Mouse (Mus musculus): ENCODE results near the gene Hils1. TPM values are rescaled to one million over a fixed set of nuclear protein-coding genes. Genes with fewer than 3 reads are reported as not detected.
A peak's percentile ranks its signal among the peaks of the same experiment; 100 is the strongest.

The Hils1 gene
- total RNA-seq, 2 experiments from 2014 or later = not detected

DNA sequence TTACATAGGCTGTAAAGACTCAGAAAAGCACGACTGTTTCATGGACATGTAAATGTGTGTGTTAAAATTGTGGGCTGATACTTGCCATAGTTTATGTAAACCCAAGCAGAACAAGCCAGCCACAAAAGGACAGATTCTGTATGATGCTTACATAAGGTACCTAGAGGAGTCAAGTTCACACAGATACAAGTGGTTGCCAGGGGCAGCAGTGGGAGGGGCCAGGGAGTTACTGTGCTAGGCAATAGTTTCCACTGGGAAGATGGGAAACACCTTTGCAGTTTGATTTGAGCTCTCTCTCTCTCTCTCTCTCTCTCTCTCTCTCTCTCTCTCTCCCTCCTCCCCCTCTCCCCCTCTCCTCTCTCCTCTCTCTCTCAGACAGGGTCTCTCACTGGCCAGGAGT is 17.7 kb downstream of the Hils1 start:
- DNase-seq (ENCODE audit: low spot score in 2 of 2) = no peak
- intact Hi-C loops (cut with DNase I) = no loop called here

DNA sequence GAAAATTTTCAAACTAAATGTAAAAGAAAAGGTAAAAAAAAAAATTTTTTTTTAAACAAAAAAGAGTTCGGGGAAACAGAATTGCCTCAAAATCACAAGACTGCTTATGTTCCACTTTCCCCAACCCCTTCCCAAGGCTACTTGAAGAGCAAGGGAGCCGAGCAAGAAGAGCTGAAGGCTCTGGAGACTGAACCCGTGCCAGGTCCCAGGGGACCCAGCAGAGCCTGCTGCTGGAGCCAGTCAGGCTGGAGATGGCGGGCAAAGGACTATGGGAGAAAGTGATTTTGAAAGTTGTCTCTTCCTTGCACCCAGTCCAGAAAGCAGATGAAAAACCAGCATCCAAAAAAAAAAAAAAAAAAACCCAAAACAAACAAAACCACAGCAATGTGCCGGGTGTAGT is 18.4 kb downstream of the Hils1 start:
- intact Hi-C loops (cut with DNase I) = no loop called here
- no peak for DNase-seq (ENCODE audit: low spot score in 2 of 2)

DNA sequence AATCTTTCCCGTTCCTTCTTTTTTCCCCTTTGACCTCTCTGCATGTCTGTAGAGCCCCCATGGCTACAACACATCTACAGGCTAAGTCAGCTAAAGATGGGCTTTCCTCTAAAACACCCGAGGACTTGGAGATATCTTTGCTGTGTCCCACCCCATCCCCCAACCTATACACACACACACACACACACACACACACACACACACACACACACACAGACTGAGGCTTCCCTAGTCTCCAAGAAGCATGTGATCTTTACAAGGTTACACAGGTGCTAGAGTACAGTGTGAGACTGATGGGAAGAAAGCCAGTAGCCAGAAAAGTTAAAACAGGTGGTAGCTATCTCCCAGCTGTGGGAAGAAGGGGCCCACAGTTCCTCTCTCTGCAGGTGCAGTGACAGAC is 19.0 kb downstream of the Hils1 start:
- no peak for DNase-seq (ENCODE audit: low spot score in 2 of 2)
- intact Hi-C loops (cut with DNase I) = no loop called here

DNA sequence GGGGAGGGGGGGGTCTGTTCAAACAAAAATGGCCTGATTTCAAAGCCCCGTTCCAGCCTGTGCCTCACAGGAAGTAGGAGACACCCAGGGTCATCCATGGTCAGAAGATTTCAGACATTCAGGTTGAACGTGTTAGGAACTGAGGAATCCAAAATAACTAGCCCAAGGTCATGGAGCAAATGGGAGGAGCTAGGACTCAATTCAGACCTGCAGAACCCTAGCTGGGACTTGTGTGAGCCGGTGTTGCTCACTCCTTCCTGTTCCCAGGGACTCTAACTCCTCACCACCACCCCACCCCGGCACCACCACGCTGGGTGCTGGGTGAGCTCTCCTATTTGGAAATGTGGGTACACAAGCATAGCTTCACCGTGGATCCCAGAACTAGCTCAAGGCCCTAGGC is 19.9 kb downstream of the Hils1 start:
- intact Hi-C loops (cut with DNase I) = no loop called here
- no peak for DNase-seq (ENCODE audit: low spot score in 2 of 2)

DNA sequence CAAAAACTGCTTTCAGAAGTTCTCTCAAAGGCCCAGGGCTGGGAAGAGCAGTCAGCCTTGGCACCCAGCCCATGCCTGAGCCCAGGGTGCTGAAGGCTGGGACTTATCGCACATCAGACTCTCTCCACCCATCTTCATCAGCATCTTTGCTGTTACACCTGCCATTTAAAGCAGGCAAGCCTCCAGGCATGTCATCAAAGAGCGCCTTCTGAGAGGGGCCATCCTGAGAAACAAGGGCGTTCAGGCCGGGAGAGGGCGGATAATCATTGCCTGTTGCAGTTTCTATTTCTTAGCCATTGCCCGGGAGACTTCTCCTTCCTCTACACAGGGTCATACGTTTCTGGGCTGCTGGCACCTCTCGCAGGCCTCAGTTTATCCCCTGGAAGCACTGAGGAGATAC is 20.5 kb downstream of the Hils1 start:
- intact Hi-C loops (cut with DNase I) = no loop called here
- DNase-seq (ENCODE audit: low spot score in 2 of 2) = no peak

DNA sequence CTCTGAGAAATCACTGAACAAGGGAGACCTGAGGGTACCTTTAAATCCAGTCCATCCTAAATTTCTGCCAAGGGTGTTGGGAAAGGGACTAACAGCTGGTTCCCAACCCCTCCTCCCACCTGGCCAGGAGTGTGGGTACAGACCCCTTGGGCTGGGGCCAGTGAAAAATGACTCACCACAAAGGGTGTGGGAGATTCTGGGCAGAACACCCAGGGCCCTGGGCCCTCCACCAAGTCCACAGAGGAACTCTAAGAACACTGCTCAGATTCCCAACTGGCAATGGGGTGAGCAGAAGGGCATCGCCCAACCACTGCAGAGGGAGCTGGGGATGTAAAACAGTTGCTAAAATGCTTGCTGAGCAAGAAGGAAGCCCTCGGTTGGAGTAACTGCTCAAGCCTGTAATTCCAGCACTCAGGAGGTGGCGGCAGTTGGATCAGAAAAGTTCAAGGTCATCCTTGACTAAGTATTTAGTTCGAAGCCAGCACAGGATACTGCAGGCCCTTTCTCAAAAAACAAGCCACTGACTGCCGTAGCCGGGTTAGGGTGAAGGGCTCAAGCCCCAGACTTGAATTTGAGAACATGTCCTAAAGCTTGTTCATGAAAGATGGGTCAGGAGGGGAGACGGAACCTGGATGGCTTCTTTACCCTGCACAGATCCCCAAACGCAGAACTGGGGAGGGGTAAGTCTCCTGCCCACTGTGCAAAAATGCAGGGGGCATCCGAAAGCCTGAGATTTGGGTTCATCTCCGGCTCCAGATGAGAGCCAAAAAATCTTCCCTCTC is 21.6 kb downstream of the Hils1 start:
- DNase-seq (ENCODE audit: low spot score in 2 of 2) = peak; percentile 46 to 67
- intact Hi-C loops (cut with DNase I) = no loop called here

DNA sequence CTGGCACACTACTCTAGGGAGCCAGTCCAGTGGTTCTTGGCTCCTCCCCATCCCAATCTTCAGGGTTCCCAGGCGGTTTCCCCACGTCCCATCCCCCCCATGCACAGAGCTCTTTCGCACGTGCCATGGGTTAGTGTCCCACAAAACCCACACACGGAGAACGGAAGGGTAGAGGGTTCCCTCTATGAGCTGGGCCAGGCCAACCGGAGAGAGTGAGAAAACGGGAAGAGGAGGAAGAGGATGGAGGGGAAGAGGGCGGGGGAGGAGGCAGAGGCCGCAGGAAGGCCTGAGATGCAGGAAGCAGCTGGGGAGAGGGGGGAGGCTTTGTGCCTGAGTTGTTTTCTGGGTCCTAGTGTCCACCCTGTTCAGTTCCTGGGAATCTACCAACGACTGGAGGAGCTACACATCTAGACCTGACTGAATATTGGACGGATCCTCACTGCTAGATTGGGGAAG is 22.2 kb downstream of the Hils1 start:
- peak; percentile 85 to 92 for DNase-seq (ENCODE audit: low spot score in 2 of 2)
- intact Hi-C loops (cut with DNase I) = no loop called here

DNA sequence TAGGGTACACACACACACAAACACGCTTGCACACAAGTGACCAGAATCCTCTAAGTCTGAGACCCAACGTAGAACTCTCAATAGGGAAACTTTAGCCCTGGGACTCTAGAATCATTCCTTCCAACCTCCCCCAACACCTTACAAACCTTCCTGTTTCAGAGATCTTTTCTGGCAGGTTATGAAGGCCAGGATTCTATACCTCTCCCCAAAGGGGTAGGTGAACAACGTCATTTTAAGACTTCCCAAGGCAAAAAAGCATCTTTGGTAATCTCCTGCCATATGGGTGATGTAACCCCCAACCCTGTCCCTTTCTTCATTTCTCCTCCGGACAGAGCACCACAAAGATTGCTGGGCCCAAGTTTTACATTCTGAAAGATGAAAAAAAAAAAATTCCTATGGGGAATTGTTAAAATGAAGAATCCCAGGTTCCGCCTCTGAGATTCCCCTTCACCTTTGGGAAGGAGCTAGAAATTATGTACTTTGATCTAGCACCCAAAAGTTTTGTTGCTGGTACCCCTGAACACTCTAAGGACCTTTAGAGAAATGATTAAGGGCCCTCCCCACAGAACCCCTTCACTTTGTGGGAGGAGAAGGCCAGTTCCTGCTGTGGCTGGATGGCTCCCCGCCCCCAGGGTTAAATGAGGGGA is 22.8 kb downstream of the Hils1 start:
- intact Hi-C loops (cut with DNase I) = no loop called here
- DNase-seq (ENCODE audit: low spot score in 2 of 2) = no peak

DNA sequence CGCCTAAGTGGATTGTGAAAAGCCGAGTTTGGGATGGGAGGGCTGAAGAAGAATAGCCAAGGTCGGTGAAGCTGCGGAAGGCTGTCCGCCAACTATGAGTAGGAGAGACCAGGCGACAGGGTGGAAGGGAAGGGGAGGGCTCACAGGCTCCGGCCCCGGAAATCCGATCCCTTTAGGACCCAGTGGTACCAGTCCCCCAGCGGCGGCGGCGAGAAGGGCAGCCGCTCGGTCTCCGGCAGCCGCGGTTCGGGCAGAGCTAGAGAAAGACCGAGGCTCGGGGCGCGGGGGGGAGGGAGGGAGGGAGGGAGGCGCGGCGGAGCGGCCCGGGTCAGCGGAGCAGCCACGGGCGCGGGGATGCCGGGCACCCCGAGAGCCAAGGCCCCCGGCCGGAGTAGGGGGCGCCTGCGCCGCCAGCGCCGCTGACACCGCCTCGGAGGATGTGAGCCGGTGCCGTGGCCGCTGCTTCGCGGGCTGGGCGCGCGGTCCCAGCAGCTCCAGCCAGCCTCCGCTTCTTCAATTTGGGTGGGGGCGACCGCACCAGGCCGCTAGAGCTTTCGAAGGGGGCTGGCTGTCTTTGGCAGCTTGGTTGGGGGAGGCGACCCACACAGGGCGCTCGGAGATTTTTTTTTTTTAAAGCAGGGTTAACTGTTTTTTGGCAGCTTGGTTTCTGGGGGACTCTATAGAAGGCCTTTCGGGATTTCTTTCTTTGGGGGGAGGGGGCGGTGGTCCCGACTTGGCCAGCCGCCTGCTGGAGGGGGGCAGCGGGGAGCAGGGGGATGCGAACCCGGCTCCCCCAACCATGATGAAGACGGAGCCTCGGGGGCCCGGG is 23.6 kb downstream of the Hils1 start, which contains the start of gene Ppp1r9b:
Ppp1r9b (plus strand) TSS at position 287 of the 829 bp plus-strand sequence.
- peak; percentile 92 to 93 for DNase-seq (ENCODE audit: low spot score in 2 of 2)
- intact Hi-C loops (cut with DNase I) = no loop called here

DNA sequence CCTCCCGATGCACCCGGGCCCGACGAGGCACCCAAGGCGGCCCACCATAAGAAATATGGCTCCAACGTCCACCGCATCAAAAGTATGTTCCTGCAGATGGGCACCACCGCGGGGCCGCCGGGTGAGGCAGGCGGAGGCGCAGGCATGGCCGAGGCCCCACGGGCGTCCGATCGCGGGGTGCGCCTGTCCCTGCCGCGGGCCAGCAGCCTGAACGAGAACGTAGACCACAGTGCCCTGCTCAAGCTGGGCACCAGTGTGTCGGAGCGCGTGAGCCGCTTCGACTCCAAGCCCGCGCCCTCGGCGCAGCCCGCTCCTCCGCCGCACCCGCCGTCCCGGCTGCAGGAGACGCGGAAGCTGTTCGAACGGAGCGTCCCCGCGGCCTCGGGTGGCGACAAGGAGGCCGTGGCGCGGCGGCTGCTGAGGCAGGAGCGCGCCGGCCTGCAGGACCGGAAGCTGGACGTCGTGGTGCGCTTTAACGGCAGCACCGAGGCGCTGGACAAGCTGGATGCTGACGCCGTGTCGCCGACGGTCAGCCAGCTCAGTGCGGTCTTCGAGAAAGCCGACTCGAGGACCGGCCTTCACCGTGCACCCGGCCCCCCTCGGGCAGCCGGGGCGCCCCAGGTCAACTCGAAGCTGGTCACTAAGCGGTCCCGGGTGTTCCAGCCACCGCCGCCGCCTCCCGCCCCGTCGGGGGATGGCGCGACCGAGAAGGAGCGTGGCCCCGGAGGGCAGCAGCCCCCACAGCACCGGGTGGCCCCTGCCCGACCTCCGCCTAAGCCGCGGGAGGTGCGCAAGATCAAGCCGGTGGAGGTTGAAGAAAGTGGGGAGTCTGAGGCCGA is 24.5 kb downstream of the Hils1 start:
- intact Hi-C loops (cut with DNase I) = no loop called here
- DNase-seq (ENCODE audit: low spot score in 2 of 2) = peak in 1 of 2 experiments; percentile 49

DNA sequence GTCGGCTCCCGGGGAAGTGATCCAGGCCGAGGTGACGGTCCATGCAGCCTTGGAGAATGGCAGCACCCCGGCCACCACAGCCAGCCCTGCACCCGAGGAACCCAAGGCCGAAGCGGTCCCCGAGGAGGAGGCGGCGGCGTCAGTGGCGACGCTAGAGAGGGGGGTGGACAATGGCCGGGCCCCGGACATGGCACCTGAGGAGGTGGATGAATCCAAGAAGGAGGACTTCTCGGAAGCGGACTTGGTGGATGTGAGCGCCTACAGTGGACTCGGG is 25.0 kb downstream of the Hils1 start:
- no peak for DNase-seq (ENCODE audit: low spot score in 2 of 2)
- intact Hi-C loops (cut with DNase I) = no loop called here

DNA sequence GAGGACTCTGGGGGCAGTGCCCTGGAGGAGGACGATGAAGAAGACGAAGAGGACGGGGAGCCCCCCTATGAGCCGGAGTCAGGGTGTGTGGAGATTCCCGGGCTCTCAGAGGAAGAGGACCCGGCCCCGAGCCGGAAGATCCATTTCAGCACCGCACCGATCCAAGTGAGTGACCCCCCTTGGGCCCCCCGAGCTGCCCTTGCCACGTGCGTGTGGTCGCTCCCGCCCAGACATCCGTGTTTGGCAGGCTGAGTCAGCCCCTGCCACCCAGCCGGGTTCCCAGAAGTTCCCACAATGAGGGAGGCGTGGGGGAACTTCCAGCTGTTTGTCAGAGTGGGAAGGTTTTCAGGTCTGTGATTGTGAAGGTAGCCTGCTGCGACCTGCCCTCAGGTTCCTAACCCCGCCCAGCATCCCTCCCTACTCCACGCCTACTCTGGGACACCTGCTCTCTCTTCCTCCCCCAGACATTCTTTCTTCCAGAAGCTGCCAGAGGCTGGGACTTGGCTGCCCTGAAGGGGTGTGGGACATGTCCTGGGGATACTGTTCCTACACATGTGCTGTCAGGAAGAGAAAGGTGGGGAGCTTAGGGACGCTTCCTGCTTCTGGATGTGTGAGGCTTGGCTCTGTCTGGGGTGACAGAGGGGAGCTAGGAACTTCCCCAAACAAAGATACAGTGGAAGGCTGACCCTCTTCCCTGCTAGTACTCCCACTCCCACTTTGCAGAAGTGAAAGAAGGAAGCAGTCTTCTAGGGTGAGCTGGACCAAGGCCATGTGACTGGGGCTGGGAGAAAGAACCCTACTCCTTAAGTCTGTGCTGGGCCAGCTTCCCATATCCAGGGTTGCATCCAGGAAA is 25.6 kb downstream of the Hils1 start:
- DNase-seq (ENCODE audit: low spot score in 2 of 2) = peak in 1 of 2 experiments; percentile 43
- intact Hi-C loops (cut with DNase I) = no loop called here

DNA sequence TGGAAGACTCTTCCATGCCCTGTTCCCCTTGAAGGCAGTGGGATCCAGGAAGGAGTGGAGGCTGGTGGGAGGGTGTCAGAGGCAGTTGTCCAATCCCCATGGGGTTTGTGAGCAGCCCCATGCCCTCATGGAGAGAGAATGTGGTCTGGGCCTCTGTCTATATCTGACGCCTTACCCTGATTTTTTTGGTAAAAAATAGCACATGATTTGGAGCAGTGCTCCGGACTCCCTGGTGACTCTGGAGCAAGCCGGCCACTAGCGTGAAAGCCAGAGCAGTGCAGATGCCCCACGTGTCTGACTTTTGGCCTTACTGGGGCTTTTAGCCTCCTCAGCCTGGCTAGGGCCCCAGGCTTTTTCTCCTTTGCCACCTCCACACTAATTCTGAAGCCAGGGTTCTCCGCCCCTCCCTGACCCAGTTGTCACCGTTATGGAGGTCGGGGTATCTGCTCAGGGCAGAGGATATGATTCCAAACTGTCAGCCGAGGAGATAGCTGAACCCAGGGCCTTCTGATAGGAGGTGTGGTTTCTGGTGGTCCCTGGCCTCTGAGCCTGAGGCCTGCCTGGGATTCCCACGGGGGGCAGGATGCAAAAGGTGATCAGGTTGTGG is 26.9 kb downstream of the Hils1 start:
- intact Hi-C loops (cut with DNase I) = no loop called here
- DNase-seq (ENCODE audit: low spot score in 2 of 2) = no peak

DNA sequence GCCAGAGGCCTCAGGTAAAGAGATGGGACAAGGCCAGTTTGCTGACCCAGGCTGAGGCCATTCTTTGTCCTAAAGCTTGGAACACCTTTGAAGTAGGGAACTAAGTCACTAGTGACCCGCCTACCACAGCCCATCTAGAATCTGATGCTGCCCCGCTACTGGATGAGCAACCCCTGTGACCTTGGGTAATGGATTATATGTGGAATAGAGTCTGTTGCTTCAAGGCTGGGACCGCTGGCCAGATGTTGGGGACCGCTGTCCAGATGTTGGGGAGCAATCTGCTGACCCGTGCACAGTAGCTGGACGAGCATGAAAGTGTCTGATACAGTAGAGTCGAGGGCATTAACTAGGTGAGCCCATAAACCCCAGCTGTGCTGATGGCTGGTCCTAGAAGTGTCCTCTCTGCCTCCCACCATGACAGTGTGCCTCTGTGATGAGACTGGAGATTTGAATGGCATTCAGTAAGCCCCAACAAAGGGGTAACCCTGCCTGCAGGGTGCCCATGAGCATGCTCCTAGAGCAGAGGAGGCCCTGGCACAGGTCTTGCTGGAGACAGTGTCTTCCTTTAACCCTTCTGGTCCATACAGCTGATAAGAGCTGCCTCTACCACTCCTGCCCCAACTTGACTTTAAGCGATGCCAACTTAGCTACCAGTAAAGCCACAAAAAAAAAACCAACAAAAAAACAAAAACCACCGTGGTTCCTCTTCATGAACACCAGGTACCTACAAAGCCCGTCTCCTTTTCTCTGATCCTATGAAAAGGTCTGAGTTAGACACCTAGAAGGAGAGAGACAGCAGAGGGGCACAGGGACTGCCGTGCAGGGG is 27.8 kb downstream of the Hils1 start:
- no peak for DNase-seq (ENCODE audit: low spot score in 2 of 2)
- intact Hi-C loops (cut with DNase I) = no loop called here

DNA sequence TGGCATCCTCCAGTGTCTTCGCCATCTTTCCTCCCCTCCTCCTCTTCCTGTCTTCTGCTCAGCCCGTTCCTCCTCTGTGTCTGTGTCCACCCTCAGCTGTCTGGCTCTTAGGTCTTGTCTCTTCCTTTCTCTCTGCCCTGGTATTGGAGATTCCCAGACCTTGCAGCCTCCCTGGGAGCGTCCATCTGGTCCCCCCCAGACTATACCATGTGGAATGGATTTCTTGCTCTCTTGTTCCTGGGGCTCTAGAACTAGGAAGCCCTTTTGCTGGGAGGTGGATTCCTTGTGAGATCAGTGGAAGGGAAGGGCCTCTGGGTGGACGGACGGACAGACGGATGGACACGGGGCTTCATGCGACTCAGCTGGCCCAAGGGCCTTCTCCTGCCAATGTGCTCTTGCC is 28.7 kb downstream of the Hils1 start:
- intact Hi-C loops (cut with DNase I) = no loop called here
- DNase-seq (ENCODE audit: low spot score in 2 of 2) = no peak

DNA sequence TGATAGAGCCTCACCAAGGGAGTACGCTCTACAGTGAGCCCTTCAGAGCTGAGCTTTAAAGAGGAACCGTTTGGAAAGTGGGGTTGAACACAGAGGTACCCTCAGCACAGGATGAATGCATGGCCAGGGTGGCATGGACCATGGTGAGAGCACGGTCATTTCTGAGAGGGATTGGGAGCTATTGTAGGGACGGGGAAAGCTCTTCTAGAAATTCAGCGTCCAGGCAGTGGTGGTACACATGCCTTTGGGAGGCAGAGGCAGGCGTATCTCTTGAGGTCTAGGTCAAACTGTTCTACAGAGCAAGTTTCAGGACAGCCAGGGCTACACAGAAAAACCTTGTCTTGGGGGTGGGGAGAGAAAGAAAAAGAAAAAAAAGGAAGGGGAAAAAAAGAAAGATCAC is 29.6 kb downstream of the Hils1 start:
- intact Hi-C loops (cut with DNase I) = no loop called here
- DNase-seq (ENCODE audit: low spot score in 2 of 2) = no peak

DNA sequence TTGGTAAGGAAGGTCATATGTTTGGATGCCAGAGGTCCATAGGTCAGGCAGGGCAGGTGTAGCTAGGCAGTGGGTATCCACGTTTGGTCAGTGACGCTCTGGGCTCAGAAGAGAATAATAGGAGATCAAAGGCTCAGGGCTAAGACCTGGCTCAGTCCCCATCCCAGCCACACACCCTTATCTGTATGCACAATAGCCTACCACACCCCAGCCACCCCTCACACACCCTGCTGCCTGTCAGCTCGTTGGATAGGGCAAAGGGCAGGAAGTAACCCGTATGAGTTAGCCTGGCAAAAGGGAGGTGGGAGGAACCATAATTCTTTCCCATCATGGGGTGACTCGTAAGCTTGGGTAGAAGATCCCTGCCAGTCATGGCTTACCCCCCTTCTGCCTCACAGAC is 30.2 kb downstream of the Hils1 start:
- intact Hi-C loops (cut with DNase I) = no loop called here
- DNase-seq (ENCODE audit: low spot score in 2 of 2) = no peak
